ENCODE assay signal across 8 mouse cellular contexts in genomic region chr6:8778296-8778649, GRCm38 (mm10). TPM values are rescaled to one million over a fixed set of nuclear protein-coding genes. Genes with fewer than 3 reads are reported as not detected.
DNase-seq lines count a peak whose midpoint lies in the region; ATAC-seq and TF ChIP-seq lines count a peak whose summit lies in the region.

Gene Ica1, minus strand, starts transcription at chr6:8778488.

- DNase-seq in kidney, postnatal 0 days (ENCODE audit: low spot score): no peak
- DNase-seq in kidney, adult 18-20 months: no peak
- no peak for DNase-seq in adrenal gland, postnatal 10 days
- peak; percentile 54 for DNase-seq in large intestine, adult 2 months (ENCODE audit: low read depth, low spot score)
- DNase-seq in lung, postnatal 0 days (ENCODE audit: low spot score): peak; percentile 65
- peak; percentile 32 for DNase-seq in urinary bladder, postnatal 25 days (ENCODE audit: low spot score)
- DNase-seq in gastrocnemius, postnatal 25 days: no peak

- no peak for TF ChIP-seq CTCF in kidney, postnatal 0 days (IDR thresholded peaks at IDR 0.05; ENCODE audit: low read depth)
- no peak for TF ChIP-seq CTCF in embryonic fibroblast, embryonic 13.5 days (IDR thresholded peaks at IDR 0.05; ENCODE audit: borderline replicate concordance, insufficient read depth, low read length)
- TF ChIP-seq CTCF in lung, postnatal 0 days (IDR thresholded peaks at IDR 0.05): no peak

- TF ChIP-seq POLR2A in embryonic fibroblast, embryonic 13.5 days (IDR thresholded peaks at IDR 0.05; ENCODE audit: low read depth, low read length): no peak

- WGBS in kidney, postnatal 0 days: 1% methylated on average over 16 of the region's 16 CpGs
- WGBS in large intestine, adult 2 months: 2% methylated on average over 15 of the region's 16 CpGs
- WGBS in lung, postnatal 0 days: 3% methylated on average over 12 of the region's 16 CpGs

- no peaks in the 10 kb centered on the region for H3K4me1 ChIP-seq in kidney, postnatal 0 days (replicated peaks; ENCODE audit: insufficient read depth, low read length)
- peaks cover 3% of the 10 kb centered on the region; the same call in 1 of the 2 replicates for H3K4me1 ChIP-seq in embryonic fibroblast, embryonic 13.5 days (ENCODE audit: control insufficient read depth, insufficient read depth, low read length)
- H3K4me1 ChIP-seq in lung, postnatal 0 days (ENCODE audit: insufficient read depth, low read depth, low read length): peaks cover 6% of the 10 kb centered on the region; the same call in 1 of the 2 replicates

- H3K27ac ChIP-seq in kidney, postnatal 0 days: peak within 1 kb of the TSS; percentile 51; the same call in 1 of the 2 replicates
- no peak within 1 kb of the TSS for H3K27ac ChIP-seq in embryonic fibroblast, embryonic 13.5 days (ENCODE audit: insufficient read depth, low read length)
- H3K27ac ChIP-seq in lung, postnatal 0 days (ENCODE audit: low read length): peak within 1 kb of the TSS; percentile 77

- no peak for TF ChIP-seq EP300 in lung, postnatal 0 days (IDR thresholded peaks at IDR 0.05)

- no peak for ATAC-seq in kidney, postnatal 0 days (replicated peaks; ENCODE audit: low FRiP score, low read depth)
- peak; percentile 78 for ATAC-seq in lung, postnatal 0 days

- peak within 1 kb of the TSS; percentile 65 for H3K9ac ChIP-seq in kidney, postnatal 0 days (ENCODE audit: low read depth, low read length)
- peak within 1 kb of the TSS; percentile 48 for H3K9ac ChIP-seq in lung, postnatal 0 days (replicated peaks; ENCODE audit: low read depth)

- no peaks in the 10 kb centered on the region for H3K9me3 ChIP-seq in kidney, postnatal 0 days (replicated peaks; ENCODE audit: low read length)
- H3K9me3 ChIP-seq in lung, postnatal 0 days (ENCODE audit: low read length): no peaks in the 10 kb centered on the region

- no peaks in the 10 kb centered on the region for H3K27me3 ChIP-seq in kidney, postnatal 0 days (ENCODE audit: insufficient read depth, low read length)
- H3K27me3 ChIP-seq in lung, postnatal 0 days (replicated peaks; ENCODE audit: insufficient read depth, low read length): no peaks in the 10 kb centered on the region

- no peaks in the 10 kb centered on the region for H3K36me3 ChIP-seq in kidney, postnatal 0 days (ENCODE audit: insufficient read depth, low read length)
- H3K36me3 ChIP-seq in lung, postnatal 0 days (ENCODE audit: insufficient read depth, low read length): no peaks in the 10 kb centered on the region

- H3K4me2 ChIP-seq in kidney, postnatal 0 days (ENCODE audit: low read length): peak within 1 kb of the TSS; percentile 94
- peak within 1 kb of the TSS; percentile 96 for H3K4me2 ChIP-seq in lung, postnatal 0 days (replicated peaks; ENCODE audit: low read depth, low read length)

- H3K4me3 ChIP-seq in kidney, postnatal 0 days (replicated peaks; ENCODE audit: low read depth, low read length): peak within 1 kb of the TSS; percentile 60
- H3K4me3 ChIP-seq in embryonic fibroblast, embryonic 13.5 days (ENCODE audit: insufficient read depth, low read length): peak within 1 kb of the TSS; percentile 66
- H3K4me3 ChIP-seq in lung, postnatal 0 days (ENCODE audit: low read depth, low read length): peak within 1 kb of the TSS; percentile 73

RNA-seq across cellular contexts. Expression of gene Ica1, which starts in this region (rescaled TPM):
- 27.8 and 30.1 TPM in 2 replicates for polyA plus RNA-seq in kidney, postnatal 0 days (2015; fragmentation: Nextera tagmentation; extraction: Ambion mirVana)
- 10 to 100 TPM; 17.5 to 25.5 TPM for total RNA-seq in adrenal gland, postnatal 10 days (2021)
- 7.9 and 10.3 TPM in 2 replicates for polyA plus RNA-seq in embryonic fibroblast, embryonic 13.5 days (2011; ENCODE audit: insufficient read length, low read depth, missing spikeins)
- polyA plus RNA-seq in large intestine, adult 2 months (2012; rRNA removed): 5.6 and 9.5 TPM in 2 replicates
- 46.5 and 50.6 TPM in 2 replicates for polyA plus RNA-seq in lung, postnatal 0 days (2015; fragmentation: Nextera tagmentation; extraction: Ambion mirVana)
- 1 to 10 TPM in 1 of 2 experiments, under 1 TPM in 1; 0.70 to 1.6 TPM for total RNA-seq in gastrocnemius, postnatal 25 days (2021)

Comparison
In these comparisons a context has a peak if more than half of its experiments do, and no peak if none do; other contexts are left out.
1. RNA of gene Ica1 (total RNA-seq): 17.5 to 25.5 TPM in adrenal gland, postnatal 10 days; 0.70 to 1.6 TPM in gastrocnemius, postnatal 25 days; every median in the first group is over 4 times any median in the second.
2. DNase-seq: peak in large intestine, adult 2 months (single experiment), lung, postnatal 0 days (single experiment) and urinary bladder, postnatal 25 days (single experiment); none in kidney, postnatal 0 days (single experiment), kidney, adult 18-20 months (single experiment), adrenal gland, postnatal 10 days (single experiment) and gastrocnemius, postnatal 25 days (single experiment).
3. Peak in every context shown above with its lines, with median percentiles within 50 percentile points of each other: H3K4me3 ChIP-seq.